Mouse (Mus musculus) forebrain, embryonic 16.5 days (tissue): ENCODE measurements at regions not wholly inside any gene's neighbourhood (a gene's known extent, or its start where the extent isn't known, plus 50 kb on each side); places are given as distances from the start of the nearest gene placed in this dataset.

Experiments used
- ATAC-seq: fragments of 200-750 bp; cut with Nextera tagmentation; 2 replicates; pipeline ENCODE4 v1.8.0; 2017; ENCODE audit warnings: mild to moderate bottlenecking, moderate library complexity
- H3K27ac ChIP-seq: fragments of 300-500 bp; sonication (generic); 2 replicates; pipeline ENCODE4 v1.5.1; 2014; ENCODE audit warnings: low read length, control low read depth
- H3K27me3 ChIP-seq: fragments of 300-500 bp; sonication (generic); replicated peaks from 2 replicates; pipeline ENCODE4 v1.6.1; 2014; ENCODE audit warnings: low read length; ENCODE audit not compliant: control insufficient read depth, insufficient read depth
- H3K36me3 ChIP-seq: fragments of 300-500 bp; sonication (generic); 2 replicates; pipeline ENCODE4 v1.6.1; 2014; ENCODE audit not compliant: control insufficient read depth, insufficient read depth
- H3K4me1 ChIP-seq: fragments of 300-500 bp; sonication (generic); replicated peaks from 2 replicates; pipeline ENCODE4 v1.6.1; 2014; ENCODE audit warnings: low read length; ENCODE audit not compliant: control insufficient read depth, insufficient read depth
- H3K4me2 ChIP-seq: fragments of 300-500 bp; sonication (generic); 2 replicates; pipeline ENCODE4 v1.6.1; 2014; ENCODE audit warnings: mild to moderate bottlenecking, low read length, control low read depth
- H3K4me3 ChIP-seq: fragments of 300-500 bp; sonication (generic); replicated peaks from 2 replicates; pipeline ENCODE4 v1.5.1; 2014; ENCODE audit warnings: mild to moderate bottlenecking, low read length, control low read depth
- H3K9ac ChIP-seq: fragments of 300-500 bp; sonication (generic); replicated peaks from 2 replicates; pipeline ENCODE4 v1.6.1; 2014; ENCODE audit warnings: low read depth, low read length, control low read depth
- H3K9me3 ChIP-seq: fragments of 300-500 bp; sonication (generic); 2 replicates; pipeline ENCODE4 v1.6.1; 2016; ENCODE audit warnings: low read length; ENCODE audit not compliant: control insufficient read depth
- WGBS: fragments of 180-500 bp; shearing (Covaris S2); extraction: QIAGEN DNeasy Blood & Tissue Kit; methylation state at CpG from one replicate; pipeline ENCODE4 v1.1.7; 2014; 5-methylcytosine and 5-hydroxymethylcytosine counted together

DNA sequence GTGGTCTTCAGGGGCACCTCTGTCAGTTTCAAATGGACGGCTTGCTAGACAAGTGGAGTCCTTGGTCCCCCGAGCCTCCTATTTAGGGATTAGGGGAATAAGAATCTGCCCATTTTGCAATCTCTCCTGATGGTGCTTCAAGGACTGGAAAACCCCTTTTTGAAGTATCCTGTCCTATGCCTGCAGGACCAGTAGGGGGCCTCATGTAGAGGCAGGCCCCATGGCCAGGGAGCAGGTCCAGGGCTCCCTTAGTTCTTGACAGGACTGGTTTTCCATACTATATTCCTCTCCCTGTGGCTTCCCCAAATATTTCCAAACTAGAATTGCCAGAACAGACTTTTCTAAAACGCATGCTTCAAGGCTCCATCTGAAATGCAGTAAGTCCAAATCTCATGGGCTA, 332.6 kb downstream of the Fut8 start:
- 85% methylated on average over 3 of the region's 3 CpGs for WGBS
- Histone ChIP-seq H3K9me3 (no peaks in the 10 kb centered on the region), H3K9ac (no peak overlapping the region), H3K27me3 (no peaks in the 10 kb centered on the region), H3K4me3 (no peak overlapping the region), H3K4me1 (no peaks in the 10 kb centered on the region), H3K27ac (no peak overlapping the region), H3K4me2 (no peak overlapping the region), H3K36me3 (no peaks in the 10 kb centered on the region)
- ATAC-seq: no peak

DNA sequence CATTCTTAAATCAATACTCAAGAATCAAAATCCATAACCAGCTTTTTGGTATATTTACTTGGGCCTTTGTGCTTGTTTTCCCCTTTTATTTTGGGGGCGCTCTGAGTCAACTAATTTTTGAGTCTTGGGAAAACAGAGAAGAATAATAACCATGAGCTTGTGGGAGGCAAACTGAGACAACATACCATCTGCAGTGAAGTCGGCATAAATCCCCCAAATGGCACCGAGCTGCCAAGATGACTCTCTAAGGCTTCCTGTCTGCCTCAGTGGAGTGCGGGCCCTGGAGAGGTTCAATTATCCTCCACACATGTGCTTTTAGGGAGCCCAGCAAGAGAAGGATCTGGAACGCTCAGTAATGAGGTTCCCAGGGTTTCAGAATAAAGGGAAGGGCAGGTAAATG, 333.1 kb downstream of the Fut8 start:
- Histone ChIP-seq H3K27me3 (no peaks in the 10 kb centered on the region), H3K36me3 (no peaks in the 10 kb centered on the region), H3K9ac (no peak overlapping the region), H3K27ac (no peak overlapping the region), H3K4me2 (no peak overlapping the region), H3K4me3 (no peak overlapping the region), H3K4me1 (no peaks in the 10 kb centered on the region), H3K9me3 (no peaks in the 10 kb centered on the region)
- no peak for ATAC-seq
- whole genome bisulfite sequencing: 69% methylated on average over 5 of the region's 5 CpGs

DNA sequence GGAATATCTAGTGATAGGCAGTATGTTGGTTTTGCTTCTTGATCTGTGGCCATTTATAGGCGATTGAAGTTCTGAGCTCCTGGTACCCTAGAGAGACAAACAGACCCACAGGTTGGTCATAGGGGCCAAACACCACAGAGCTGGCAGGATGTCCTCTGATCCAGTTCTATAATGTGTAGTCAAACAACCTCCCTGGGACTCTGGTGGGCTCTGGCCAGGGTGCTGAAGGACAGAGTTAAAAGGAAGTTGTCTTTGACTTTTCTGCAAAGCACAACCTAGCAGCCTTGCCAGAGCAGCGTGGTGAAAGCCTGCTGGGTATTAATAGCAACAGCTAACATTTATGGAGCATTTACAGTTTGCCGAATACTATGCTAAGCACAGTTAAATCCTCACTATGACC, 337.1 kb downstream of the Fut8 start:
- H3K4me1 ChIP-seq: no peaks in the 10 kb centered on the region
- H3K9ac ChIP-seq: no peak overlapping the region
- no peak overlapping the region for H3K4me3 ChIP-seq
- H3K36me3 ChIP-seq: no peaks in the 10 kb centered on the region
- no peaks in the 10 kb centered on the region for H3K27me3 ChIP-seq
- H3K27ac ChIP-seq: no peak overlapping the region
- no peaks in the 10 kb centered on the region for H3K9me3 ChIP-seq
- H3K4me2 ChIP-seq: no peak overlapping the region
- no peak for ATAC-seq
- WGBS: 66% methylated on average over 3 of the region's 3 CpGs

- Histone ChIP-seq H3K9ac (no peak overlapping the region), H3K4me2 (no peak overlapping the region), H3K9me3 (no peaks in the 10 kb centered on the region), H3K4me3 (no peak overlapping the region), H3K4me1 (no peaks in the 10 kb centered on the region), H3K27ac (no peak overlapping the region), H3K36me3 (no peaks in the 10 kb centered on the region), H3K27me3 (no peaks in the 10 kb centered on the region)
- 13% methylated on average over 2 of the region's 2 CpGs for WGBS
- ATAC-seq: no peak
Observed at GRCm38 (mm10) chr12:77588297-77588696, 350.4 kb downstream of the Fut8 start.

- no peaks in the 10 kb centered on the region for H3K4me1 ChIP-seq
- H3K27me3 ChIP-seq: no peaks in the 10 kb centered on the region
- H3K27ac ChIP-seq: no peak overlapping the region
- WGBS: 67% methylated on average over 5 of the region's 5 CpGs
- H3K4me3 ChIP-seq: no peak overlapping the region
- no peak overlapping the region for H3K4me2 ChIP-seq
- no peak for ATAC-seq
- H3K36me3 ChIP-seq: no peaks in the 10 kb centered on the region
- no peak overlapping the region for H3K9ac ChIP-seq
- H3K9me3 ChIP-seq: no peaks in the 10 kb centered on the region
Observed at GRCm38 (mm10) chr12:77589416-77589815, 351.5 kb downstream of the Fut8 start.

- 97% methylated on average over 1 of the region's 1 CpGs for WGBS
Observed at GRCm38 (mm10) chr12:77594092-77594491, 356.2 kb downstream of the Fut8 start.

GRCm38 (mm10) chr12:77594657-77595056, 356.7 kb downstream of the Fut8 start:
- Histone ChIP-seq H3K4me2 (no peak overlapping the region), H3K9me3 (no peaks in the 10 kb centered on the region), H3K4me3 (no peak overlapping the region), H3K36me3 (no peaks in the 10 kb centered on the region), H3K4me1 (peaks cover 17% of the 10 kb centered on the region), H3K9ac (no peak overlapping the region), H3K27ac (no peak overlapping the region), H3K27me3 (no peaks in the 10 kb centered on the region)
- no peak for ATAC-seq
- WGBS: 42% methylated on average over 3 of the region's 3 CpGs

More at GRCm38 (mm10) chr12:77594092-77594491, 356.2 kb downstream of the Fut8 start:
- no peak overlapping the region for H3K4me3 ChIP-seq
- H3K9ac ChIP-seq: no peak overlapping the region
- no peaks in the 10 kb centered on the region for H3K36me3 ChIP-seq
- ATAC-seq: no peak
- no peaks in the 10 kb centered on the region for H3K9me3 ChIP-seq
- no peak overlapping the region for H3K27ac ChIP-seq
- no peaks in the 10 kb centered on the region for H3K27me3 ChIP-seq
- H3K4me2 ChIP-seq: no peak overlapping the region
- peaks cover 16% of the 10 kb centered on the region; the same call in 1 of the 2 replicates for H3K4me1 ChIP-seq

DNA sequence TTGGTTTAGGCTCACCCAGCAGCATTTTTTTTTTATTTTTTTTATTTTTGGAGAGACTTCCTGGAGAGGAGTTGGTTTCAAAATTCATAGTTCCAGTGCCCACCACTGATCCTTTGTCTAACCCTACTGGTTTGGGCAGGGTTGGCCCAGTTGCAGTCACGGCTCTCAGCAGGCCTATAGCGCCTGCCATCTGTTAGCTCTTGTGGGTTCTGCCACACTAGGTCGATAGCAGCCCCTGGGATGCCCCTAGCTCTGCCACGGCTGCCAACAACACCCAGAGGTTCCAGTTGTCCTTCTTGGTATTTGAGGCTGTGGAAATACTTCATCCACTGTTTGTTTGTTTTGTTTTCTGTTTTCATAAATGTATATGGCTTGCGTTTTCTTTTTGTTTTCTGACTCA, 357.9 kb downstream of the Fut8 start:
- Histone ChIP-seq H3K9ac (no peak overlapping the region), H3K27me3 (no peaks in the 10 kb centered on the region), H3K4me3 (no peak overlapping the region), H3K4me2 (no peak overlapping the region), H3K9me3 (no peaks in the 10 kb centered on the region), H3K4me1 (peaks cover 17% of the 10 kb centered on the region), H3K36me3 (no peaks in the 10 kb centered on the region), H3K27ac (no peak overlapping the region)
- ATAC-seq: no peak
- 81% methylated on average over 5 of the region's 5 CpGs for WGBS

DNA sequence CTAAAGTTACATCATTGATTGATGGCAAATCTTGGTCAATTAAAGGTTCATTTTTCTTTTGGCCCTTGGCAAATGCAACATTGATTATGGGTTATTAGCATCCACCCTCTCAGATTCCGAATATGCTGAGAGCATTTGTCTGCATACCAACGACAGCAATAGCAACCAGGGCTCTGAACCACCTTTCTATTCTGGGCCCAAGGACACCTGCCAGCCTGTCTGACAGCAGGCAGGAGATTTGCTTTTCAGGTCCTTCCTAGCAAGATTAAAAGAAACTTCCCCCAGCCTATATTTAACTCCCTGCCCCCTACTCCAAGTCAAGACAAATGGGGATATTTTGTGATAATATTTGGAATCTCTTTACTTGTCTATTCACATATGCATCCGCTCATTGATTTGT, 358.8 kb downstream of the Fut8 start:
- no peak overlapping the region for H3K27ac ChIP-seq
- H3K9me3 ChIP-seq: no peaks in the 10 kb centered on the region
- no peaks in the 10 kb centered on the region for H3K27me3 ChIP-seq
- peaks cover 17% of the 10 kb centered on the region for H3K4me1 ChIP-seq
- no peak for ATAC-seq
- H3K9ac ChIP-seq: no peak overlapping the region
- 80% methylated on average over 3 of the region's 3 CpGs for WGBS
- no peak overlapping the region for H3K4me2 ChIP-seq
- H3K4me3 ChIP-seq: no peak overlapping the region
- no peaks in the 10 kb centered on the region for H3K36me3 ChIP-seq

- H3K36me3 ChIP-seq: no peaks in the 10 kb centered on the region
- ATAC-seq: peak; percentile 82
- peaks cover 17% of the 10 kb centered on the region for H3K4me1 ChIP-seq
- H3K9me3 ChIP-seq: no peaks in the 10 kb centered on the region
- WGBS: 11% methylated on average over 3 of the region's 3 CpGs
- H3K4me2 ChIP-seq: no peak overlapping the region
- H3K27me3 ChIP-seq: no peaks in the 10 kb centered on the region
- no peak overlapping the region for H3K9ac ChIP-seq
- H3K4me3 ChIP-seq: no peak overlapping the region
- peak overlapping the region; percentile 6; the same call in 1 of the 2 replicates for H3K27ac ChIP-seq
Observed at GRCm38 (mm10) chr12:77597627-77598333, 359.9 kb downstream of the Fut8 start.
